Mouse (Mus musculus): Measurements from ENCODE around the gene Ints3. TPM values are rescaled to one million over a fixed set of nuclear protein-coding genes. Genes with fewer than 3 reads are reported as not detected.

Ints3 gene
- total RNA-seq, 4 experiments from 2014 or later: 22.9 to 28.1 (median 24.4) TPM

- no peak for DNase-seq (ENCODE audit: low spot score)
These were observed 42.4 kb downstream of the Ints3 start for GRCm38 (mm10) chr3:90391004-90391403.

- DNase-seq (ENCODE audit: low spot score): no peak
These were observed 43.6 kb downstream of the Ints3 start, which contains the start of gene Slc27a3 for GRCm38 (mm10) chr3:90389511-90390490. Gene Slc27a3, minus strand, starts transcription at chr3:90389938.

- DNase-seq (ENCODE audit: low spot score): no peak
These were observed 44.5 kb downstream of the Ints3 start for GRCm38 (mm10) chr3:90388726-90389510.

DNA sequence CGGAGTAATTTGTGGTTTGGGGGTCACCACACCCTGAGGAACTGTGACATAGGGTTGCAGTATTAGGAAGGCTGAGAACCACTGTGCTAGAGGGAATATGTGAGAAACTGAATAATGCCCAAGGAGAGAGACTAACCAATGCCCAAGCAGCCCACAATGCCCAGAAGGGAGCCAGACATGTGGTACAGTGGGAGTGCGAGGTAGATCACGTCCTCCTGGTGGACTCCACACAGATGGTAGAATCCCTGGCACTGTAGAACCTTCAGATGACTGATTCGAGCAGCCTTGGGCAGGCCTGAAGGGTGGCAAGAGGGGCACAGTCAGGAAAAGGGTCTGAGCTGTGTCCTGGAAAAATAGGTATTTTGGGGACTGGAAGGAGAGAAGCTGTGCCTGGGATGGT, 45.2 kb downstream of the Ints3 start:
- DNase-seq (ENCODE audit: low spot score): no peak

DNA sequence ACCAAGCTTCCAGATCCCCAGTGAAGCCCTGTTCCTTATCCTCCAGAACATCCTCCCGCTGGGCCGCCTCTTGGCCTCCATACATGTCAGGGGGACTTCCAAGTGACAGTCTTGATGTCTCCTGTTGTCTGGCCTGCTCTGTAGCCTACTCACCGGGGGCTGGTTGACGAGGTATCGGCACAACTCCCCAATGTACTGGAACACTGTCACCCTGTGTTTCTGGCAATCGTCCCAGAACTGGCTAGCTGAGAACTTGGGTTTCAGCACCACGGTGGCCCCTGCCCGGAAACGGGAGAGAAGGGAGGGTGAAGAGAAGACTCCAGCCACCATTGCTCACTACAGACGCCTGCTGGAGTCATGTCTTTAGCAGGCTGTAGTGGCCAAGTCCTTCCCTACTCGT, 45.9 kb downstream of the Ints3 start:
- no peak for DNase-seq (ENCODE audit: low spot score)

DNA sequence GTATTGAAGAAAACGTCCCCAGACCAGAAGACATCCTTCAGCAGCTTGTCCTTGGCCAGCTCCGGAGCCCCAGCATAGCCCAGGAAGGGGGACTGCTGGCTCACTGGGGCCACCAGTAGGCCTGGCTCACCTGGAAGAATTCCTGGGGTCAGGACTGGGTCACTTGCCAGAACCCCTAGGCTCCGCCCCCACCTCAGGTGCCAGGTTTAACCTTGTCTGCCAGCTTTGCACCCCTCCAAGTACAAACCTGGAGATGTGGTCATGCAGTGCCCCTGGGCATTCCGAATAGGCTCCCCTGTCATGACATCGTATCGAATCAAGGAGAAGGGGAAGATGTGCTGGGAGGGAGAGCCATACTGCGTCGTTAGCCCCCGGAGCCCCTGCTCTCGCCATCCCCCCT, 46.6 kb downstream of the Ints3 start:
- DNase-seq (ENCODE audit: low spot score): no peak

GRCm38 (mm10) chr3:90384851-90385375, 48.5 kb downstream of the Ints3 start:
- DNase-seq (ENCODE audit: low spot score): no peak

- no peak for DNase-seq (ENCODE audit: low spot score)
These were observed 49.7 kb downstream of the Ints3 start for GRCm38 (mm10) chr3:90383690-90384089.

- DNase-seq (ENCODE audit: low spot score): no peak
These were observed 51.7 kb downstream of the Ints3 start for GRCm38 (mm10) chr3:90381727-90382126.

GRCm38 (mm10) chr3:90378496-90378895, 54.9 kb downstream of the Ints3 start:
- no peak for DNase-seq (ENCODE audit: low spot score)

- DNase-seq (ENCODE audit: low spot score): no peak
These were observed 57.2 kb downstream of the Ints3 start for GRCm38 (mm10) chr3:90376247-90376585.

- no peak for DNase-seq (ENCODE audit: low spot score)
These were observed 57.7 kb downstream of the Ints3 start for GRCm38 (mm10) chr3:90375562-90376246.

DNA sequence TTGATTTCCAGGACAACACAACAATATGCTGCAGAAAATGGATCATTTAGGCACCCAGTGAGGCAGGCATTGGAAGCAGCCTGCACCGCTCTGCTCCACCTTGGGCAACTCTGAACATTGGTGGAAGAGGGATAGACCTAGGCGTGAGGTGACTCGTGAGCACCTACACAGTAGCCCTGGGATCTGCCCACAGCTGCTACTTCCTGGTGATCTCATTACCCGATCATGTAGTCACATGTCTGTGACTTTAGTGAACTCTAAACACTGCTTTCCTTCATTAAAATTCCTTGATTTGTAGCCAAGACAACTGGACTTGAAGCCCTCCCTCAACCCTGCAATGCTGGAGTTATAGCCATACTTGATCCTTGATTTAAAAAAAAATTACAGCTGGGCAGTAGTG, 59.1 kb downstream of the Ints3 start:
- DNase-seq (ENCODE audit: low spot score): no peak

- DNase-seq (ENCODE audit: low spot score): peak; percentile 83
These were observed 59.9 kb downstream of the Ints3 start for GRCm38 (mm10) chr3:90373432-90374028.

DNA sequence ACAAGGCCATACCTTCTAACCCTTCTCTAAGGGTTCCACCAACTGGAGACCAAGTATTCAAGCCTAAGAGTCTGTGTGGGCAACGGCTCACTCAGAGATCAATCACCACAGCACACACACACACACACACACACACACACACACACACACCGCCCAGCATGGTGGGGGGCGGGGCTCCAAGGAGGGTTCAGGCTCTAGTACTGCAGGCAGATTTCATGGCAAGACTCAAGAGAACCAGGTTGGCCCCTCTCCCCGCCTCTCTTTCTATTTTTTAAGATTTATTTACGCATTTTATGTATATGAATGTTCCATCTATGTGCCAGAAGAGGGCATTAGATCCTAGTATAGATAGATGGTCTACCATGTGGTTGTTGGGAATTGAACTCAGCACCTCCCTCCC, 60.6 kb downstream of the Ints3 start:
- no peak for DNase-seq (ENCODE audit: low spot score)

- DNase-seq (ENCODE audit: low spot score): no peak
These were observed 61.6 kb downstream of the Ints3 start for GRCm38 (mm10) chr3:90371857-90372256.

DNA sequence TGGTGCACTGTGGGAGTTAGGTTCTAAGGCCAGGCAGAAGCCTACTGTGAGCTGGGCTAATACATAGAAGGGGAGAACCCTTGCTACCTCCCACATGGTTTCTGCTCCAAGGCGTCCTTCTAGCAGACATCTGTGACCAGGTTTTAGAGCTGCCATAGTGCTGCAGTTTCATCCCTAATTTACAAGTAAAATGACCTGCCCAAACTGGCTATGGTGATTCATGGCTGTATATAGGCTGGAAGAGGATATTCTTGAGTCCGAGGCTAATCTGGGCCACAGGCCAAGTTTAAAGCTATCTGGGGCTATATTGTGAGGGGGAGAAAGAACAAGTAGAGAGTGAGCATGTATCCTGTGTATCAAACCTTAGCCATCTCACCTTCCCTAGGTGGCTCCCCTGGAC, 64.4 kb downstream of the Ints3 start:
- DNase-seq (ENCODE audit: low spot score): no peak

DNA sequence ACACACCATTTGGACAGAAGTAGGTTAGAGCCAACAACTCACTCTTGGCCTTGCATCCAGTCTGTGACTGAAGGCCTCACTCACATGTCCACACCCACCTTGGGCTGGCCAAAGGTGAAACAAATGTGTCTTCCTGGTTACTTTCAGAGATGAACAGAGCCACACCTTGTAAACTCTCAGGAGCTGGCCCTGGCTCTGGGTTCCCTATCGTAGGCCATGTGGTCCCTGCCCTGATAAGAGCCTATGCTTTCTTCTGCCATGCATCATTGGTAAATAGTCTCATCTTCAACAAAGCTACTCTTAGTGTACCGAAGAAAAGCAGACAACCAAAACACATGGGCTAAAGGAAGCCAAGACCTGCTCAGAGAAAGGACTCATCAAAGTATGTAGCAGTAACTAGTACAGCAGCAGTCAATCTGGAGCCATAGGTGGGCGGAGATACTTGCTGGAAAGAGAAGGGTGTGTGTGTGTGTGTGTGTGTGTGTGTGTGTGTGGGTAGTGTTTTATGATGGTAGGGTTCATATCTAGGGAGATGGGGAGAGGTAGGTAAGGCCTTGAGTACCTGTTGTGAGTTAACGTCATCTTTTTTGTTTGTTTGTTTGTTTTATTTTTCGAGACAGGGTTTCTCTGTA, 66.3 kb downstream of the Ints3 start:
- no peak for DNase-seq (ENCODE audit: low spot score)

DNA sequence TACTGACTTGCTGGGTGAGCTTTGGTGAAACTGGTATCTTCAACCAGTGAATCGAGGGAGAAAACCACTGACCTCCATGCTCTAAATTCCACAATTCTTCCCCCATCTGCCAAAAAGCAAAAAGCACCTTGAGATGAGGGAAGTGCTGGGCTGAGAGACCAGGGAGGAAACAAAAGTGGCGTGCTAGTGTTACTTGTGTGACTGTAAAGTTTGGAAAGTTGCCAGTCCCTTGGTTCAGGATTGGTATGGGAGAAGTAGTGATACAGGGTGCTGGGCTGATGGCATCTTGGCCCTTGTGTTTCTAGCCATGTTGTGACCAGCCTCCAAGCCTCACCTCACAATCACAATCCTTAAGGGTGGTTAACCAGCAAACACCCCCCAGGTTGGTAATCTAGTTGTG, 71.1 kb downstream of the Ints3 start:
- no peak for DNase-seq (ENCODE audit: low spot score)

DNA sequence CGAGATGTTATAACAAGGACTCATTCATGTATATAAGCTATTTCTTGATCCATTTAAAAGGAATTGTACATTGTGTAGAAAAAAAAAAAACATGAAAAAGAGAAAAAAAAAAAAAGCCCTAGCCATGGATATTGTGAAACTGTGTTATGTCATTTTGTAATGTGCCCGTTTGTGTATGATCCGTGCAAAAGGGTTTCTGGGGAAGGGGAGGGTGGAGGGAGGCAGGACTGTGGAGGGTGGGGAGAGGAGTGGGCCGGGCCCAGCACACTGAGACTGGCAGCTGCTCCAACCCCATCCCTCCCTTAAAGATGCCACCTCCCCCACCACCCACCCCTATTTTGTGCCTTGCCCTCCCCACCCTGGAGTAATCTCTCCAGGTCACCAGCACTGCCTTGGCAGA, 71.9 kb downstream of the Ints3 start:
- DNase-seq (ENCODE audit: low spot score): no peak

DNA sequence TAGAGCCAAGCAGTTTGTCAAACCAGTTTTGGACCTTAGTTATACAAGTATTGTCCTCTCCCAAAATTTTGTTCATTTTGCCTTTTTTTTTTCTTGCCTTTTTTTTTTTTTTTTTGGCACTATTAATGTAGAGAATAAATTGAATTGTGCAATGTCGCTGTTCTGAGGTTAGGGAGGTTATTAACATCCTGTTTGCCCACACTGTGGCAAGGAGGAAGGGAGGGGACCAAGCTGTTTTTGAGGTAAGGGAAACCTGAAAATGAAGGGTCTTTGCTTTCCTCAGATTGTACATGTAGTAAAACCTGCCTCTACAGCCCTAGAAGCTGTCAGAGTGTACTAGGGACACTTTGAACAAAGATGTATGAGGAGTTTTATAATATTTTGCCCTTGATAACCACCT, 74.2 kb downstream of the Ints3 start:
- no peak for DNase-seq (ENCODE audit: low spot score)

Data from heart, adult 8-10 months (tissue).